Mouse (Mus musculus) ovary, postnatal 10 days (tissue): ENCODE results near the gene Ifna6.
A peak's percentile ranks its signal among the peaks of the same experiment; 100 is the strongest.
"Not testable (repeated sequence)": the region's sequence is repeated elsewhere in the genome, so short reads cannot be mapped to it uniquely, and the experiment has no call there.

Experiments
- DNase-seq: peaks from one replicate; pipeline ENCODE4 v3.0.0; 2022; ENCODE audit warnings: low spot score

Gene Ifna6

GRCm38 (mm10) chr4:88827116-88827515 is at the start of gene Ifna6:
TSS of gene Ifna6 (plus strand) at chr4:88827416.
- not testable (repeated sequence) for DNase-seq

DNA sequence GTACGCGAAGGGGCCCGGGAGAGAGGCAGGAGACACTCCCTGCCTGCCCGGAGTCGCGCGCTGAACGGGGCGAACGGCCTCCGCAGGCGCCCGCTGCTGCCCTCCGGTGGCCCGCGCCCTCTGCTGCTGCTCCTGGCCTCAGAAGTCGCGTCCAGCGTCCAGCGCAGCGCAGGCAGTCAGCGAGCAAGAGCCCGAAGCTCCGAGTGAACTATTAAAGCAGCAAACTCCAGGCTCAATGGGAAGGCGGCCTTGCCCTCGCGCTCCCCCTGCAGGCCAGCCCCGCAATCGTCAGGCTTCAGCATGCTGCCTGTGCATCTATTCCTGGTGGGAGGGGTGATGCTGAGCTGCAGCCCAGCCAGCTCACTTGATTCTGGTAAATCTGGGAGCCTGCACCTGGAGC is 47.7 kb upstream of the Ifna6 start, which contains the start of gene Gm13272:
Gm13272 (plus strand) TSS at position 301 of the 400 bp plus-strand sequence.
- DNase-seq: not testable (repeated sequence)

GRCm38 (mm10) chr4:88780320-88780719 is 46.9 kb upstream of the Ifna6 start:
- not testable (repeated sequence) for DNase-seq

GRCm38 (mm10) chr4:88781831-88782230 is 45.4 kb upstream of the Ifna6 start, which contains the start of gene Ifnz:
TSS of gene Ifnz (plus strand) at chr4:88782131.
- not testable (repeated sequence) for DNase-seq

DNA sequence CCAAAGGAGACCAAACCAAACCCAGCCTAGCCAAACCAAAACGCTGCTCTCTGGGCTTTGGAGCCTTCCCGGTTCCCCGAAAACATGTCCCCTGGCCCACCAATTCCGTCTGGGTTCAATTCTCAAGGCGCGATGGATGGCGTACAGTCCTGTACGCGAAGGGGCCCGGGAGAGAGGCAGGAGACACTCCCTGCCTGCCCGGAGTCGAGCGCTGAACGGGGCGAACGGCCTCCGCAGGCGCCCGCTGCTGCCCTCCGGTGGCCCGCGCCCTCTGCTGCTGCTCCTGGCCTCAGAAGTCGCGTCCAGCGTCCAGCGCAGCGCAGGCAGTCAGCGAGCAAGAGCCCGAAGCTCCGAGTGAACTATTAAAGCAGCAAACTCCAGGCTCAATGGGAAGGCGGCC is 44.9 kb upstream of the Ifna6 start:
- DNase-seq: not testable (repeated sequence)

DNA sequence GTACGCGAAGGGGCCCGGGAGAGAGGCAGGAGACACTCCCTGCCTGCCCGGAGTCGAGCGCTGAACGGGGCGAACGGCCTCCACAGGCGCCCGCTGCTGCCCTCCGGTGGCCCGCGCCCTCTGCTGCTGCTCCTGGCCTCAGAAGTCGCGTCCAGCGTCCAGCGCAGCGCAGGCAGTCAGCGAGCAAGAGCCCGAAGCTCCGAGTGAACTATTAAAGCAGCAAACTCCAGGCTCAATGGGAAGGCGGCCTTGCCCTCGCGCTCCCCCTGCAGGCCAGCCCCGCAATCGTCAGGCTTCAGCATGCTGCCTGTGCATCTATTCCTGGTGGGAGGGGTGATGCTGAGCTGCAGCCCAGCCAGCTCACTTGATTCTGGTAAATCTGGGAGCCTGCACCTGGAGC is 41.8 kb upstream of the Ifna6 start, which contains the start of gene Gm13276:
Gm13276 (plus strand) TSS at position 301 of the 400 bp plus-strand sequence.
- not testable (repeated sequence) for DNase-seq

DNA sequence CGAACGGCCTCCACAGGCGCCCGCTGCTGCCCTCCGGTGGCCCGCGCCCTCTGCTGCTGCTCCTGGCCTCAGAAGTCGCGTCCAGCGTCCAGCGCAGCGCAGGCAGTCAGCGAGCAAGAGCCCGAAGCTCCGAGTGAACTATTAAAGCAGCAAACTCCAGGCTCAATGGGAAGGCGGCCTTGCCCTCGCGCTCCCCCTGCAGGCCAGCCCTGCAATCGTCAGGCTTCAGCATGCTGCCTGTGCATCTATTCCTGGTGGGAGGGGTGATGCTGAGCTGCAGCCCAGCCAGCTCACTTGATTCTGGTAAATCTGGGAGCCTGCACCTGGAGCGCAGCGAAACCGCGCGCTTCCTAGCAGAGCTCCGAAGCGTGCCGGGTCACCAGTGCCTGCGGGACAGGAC is 38.8 kb upstream of the Ifna6 start, which contains the start of gene Gm13277:
Gm13277 (plus strand) TSS at position 231 of the 400 bp plus-strand sequence.
- not testable (repeated sequence) for DNase-seq

GRCm38 (mm10) chr4:88791250-88791649 is 36.0 kb upstream of the Ifna6 start, which contains the start of gene Gm13278:
TSS of gene Gm13278 (plus strand) at chr4:88791550.
- DNase-seq: not testable (repeated sequence)

DNA sequence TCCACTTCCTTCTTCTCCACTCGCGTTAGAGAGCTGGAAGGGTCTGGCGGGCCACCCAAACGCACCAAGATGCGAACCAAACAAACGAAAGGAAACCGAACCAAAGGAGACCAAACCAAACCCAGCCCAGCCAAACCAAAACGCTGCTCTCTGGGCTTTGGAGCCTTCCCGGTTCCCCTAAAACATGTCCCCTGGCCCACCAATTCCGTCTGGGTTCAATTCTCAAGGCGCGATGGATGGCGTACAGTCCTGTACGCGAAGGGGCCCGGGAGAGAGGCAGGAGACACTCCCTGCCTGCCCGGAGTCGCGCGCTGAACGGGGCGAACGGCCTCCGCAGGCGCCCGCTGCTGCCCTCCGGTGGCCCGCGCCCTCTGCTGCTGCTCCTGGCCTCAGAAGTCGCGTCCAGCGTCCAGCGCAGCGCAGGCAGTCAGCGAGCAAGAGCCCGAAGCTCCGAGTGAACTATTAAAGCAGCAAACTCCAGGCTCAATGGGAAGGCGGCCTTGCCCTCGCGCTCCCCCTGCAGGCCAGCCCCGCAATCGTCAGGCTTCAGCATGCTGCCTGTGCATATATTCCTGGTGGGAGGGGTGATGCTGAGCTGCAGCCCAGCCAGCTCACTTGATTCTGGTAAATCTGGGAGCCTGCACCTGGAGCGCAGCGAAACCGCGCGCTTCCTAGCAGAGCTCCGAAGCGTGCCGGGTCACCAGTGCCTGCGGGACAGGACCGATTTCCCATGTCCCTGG is 33.1 kb upstream of the Ifna6 start, which contains the start of gene Gm13275:
Gm13275 (plus strand) TSS at position 552 of the 740 bp plus-strand sequence.
- peak; percentile 96 for DNase-seq

- DNase-seq: not testable (repeated sequence)
Measured at GRCm38 (mm10) chr4:88797097-88797496, 30.1 kb upstream of the Ifna6 start, which contains the start of gene Gm13279. TSS of gene Gm13279 (plus strand) at chr4:88797397.

DNA sequence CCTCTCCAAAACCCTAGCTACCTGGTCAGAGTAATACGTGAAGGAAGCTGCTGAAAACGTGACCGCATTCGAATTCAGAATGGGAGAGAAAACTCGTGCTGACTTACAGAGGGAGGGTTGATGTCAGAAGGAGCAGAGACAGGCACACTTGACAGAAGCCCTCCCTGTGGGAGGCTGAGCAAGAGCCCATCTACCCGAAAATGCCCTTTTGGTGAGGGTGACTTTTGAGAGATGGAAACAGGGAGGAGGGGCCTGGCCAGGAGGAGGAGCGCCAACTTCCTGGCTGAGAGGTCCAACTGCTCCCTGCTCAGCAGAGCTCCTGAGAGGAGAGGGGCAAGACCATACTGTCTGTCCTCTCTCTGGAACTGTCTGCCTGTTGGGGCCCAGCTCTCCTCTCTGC is 27.9 kb upstream of the Ifna6 start, which contains the start of gene Gm13285:
Gm13285 (plus strand) TSS at position 301 of the 400 bp plus-strand sequence.
- DNase-seq: not testable (repeated sequence)

GRCm38 (mm10) chr4:88802954-88803353 is 24.3 kb upstream of the Ifna6 start, which contains the start of gene Gm13287:
TSS of gene Gm13287 (plus strand) at chr4:88803254.
- DNase-seq: not testable (repeated sequence)

DNA sequence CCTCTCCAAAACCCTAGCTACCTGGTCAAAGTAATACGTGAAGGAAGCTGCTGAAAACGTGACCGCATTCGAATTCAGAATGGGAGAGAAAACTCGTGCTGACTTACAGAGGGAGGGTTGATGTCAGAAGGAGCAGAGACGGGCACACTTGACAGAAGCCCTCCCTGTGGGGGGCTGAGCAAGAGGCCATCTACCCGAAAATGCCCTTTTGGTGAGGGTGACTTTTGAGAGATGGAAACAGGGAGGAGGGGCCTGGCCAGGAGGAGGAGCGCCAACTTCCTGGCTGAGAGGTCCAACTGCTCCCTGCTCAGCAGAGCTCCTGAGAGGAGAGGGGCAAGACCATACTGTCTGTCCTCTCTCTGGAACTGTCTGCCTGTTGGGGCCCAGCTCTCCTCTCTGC is 22.0 kb upstream of the Ifna6 start, which contains the start of gene Gm13288:
Gm13288 (plus strand) TSS at position 301 of the 400 bp plus-strand sequence.
- DNase-seq: not testable (repeated sequence)

DNA sequence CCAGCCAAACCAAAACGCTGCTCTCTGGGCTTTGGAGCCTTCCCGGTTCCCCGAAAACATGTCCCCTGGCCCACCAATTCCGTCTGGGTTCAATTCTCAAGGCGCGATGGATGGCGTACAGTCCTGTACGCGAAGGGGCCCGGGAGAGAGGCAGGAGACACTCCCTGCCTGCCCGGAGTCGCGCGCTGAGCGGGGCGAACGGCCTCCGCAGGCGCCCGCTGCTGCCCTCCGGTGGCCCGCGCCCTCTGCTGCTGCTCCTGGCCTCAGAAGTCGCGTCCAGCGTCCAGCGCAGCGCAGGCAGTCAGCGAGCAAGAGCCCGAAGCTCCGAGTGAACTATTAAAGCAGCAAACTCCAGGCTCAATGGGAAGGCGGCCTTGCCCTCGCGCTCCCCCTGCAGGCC is 21.5 kb upstream of the Ifna6 start:
- DNase-seq: not testable (repeated sequence)

DNA sequence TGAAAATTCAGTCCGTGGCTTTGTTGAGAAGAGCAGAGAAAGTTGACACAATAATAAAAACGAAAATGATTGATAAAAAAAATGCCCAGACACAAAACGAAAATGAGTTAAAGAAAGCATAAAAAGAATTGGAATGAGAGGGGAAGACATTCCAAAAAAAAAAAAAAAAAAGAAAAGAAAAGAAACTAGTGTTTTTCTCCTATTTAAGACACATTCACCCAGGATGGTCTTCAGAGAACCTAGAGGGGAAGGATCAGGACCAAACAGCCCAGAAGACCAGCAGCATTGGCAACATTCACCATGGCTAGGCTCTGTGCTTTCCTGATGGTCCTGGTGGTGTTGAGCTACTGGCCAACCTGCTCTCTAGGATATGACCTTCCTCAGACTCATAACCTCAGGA is 11.3 kb upstream of the Ifna6 start, which contains the start of gene Ifna7:
Ifna7 (plus strand) TSS at position 301 of the 400 bp plus-strand sequence.
- no peak for DNase-seq

GRCm38 (mm10) chr4:88819659-88820058 is 7.6 kb upstream of the Ifna6 start, which contains the start of gene Ifna11:
TSS of gene Ifna11 (plus strand) at chr4:88819959.
- DNase-seq: no peak

DNA sequence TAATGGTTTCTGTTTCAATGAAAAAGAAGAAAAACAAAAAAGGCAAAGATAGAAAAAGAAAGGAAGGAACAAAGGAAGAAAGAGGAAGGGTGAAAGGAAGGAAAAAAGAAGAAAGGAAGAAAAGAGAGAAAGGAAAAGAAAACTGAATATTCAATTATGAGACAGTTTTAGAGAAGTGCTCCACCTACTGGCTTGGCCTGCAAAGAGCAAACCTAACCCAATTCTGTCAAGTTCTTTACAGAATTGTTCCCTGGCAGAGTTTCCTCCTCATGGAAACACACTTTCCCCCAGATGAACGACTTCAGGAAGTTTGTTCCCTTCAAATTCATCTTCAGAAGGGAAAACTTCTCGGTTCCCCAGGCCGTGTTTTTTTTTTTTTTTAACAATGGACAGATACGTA is 4.2 kb upstream of the Ifna6 start:
- DNase-seq: no peak

DNA sequence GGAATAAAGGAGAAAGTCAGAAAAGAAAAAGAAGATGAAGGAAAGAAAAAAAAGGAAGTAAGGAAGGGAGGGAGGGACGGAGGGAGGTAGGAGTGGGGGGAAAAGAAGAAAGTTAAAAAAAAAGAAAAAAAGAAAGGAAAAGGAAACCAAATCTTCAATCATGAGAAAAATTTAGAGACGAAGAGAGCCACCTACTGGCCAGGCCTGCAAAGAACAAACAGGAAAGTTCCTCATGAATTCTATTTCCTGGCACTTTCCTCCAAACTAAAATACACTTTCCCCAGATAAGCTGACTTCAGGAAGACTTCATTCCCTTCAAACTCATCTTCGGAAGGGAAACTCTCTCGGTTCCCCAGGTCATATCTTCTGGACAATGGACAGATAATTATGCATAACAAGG is 3.3 kb downstream of the Ifna6 start:
- no peak for DNase-seq

- DNase-seq: not testable (repeated sequence)
Measured at GRCm38 (mm10) chr4:88835225-88835624, 8.0 kb downstream of the Ifna6 start, which contains the start of gene Ifna5. TSS of gene Ifna5 (plus strand) at chr4:88835525.

DNA sequence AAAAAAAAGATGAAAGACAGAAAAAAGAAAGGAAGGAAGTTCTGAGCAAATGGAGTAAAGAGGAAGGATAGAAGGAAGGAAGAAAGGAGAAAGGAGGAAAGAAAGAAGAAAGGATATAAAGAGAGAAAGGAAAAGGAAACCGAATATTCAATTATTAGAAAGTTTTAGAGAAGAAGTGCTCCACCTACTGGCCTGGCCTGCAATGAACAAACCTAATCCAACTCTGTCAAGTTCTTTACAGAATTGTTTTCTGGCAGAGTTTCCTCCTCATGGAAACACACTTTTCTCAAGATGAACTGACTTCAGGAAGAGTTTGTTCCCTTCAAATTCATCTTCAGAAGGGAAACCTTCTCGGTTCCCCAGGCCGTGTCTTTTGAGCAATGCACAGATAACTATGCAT is 11.6 kb downstream of the Ifna6 start:
- no peak for DNase-seq

- no peak for DNase-seq
Measured at GRCm38 (mm10) chr4:88840058-88840457, 12.8 kb downstream of the Ifna6 start.

DNA sequence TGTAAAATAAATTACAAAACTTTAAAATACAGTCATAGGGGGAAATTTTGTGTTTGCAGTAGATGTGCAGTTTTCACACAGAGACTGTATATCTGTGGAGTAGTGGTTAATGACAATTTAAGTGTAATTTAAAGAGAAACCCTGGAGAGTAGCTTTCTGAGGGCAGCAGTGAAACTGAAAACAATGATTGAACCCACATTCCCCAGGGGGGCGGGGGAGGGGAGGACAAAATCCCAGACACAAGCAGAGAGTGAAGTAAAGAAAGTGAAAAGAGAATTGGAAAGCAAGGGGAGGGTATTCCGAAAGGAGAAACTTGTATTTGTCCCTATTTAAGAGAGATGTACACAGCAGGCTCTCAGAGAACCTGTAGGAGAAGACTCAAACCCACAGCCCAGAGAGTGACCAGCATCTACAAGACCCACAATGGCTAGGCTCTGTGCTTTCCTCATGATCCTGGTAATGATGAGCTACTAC is 14.3 kb downstream of the Ifna6 start, which contains the start of gene Ifna4:
Ifna4 (plus strand) TSS at position 424 of the 474 bp plus-strand sequence.
- DNase-seq: no peak
